Mouse (Mus musculus) ovary, postnatal 14 days (tissue): ENCODE results near the gene Tspan9.

ENCODE experiments used
- DNase-seq: peaks from one replicate; pipeline ENCODE4 v3.0.0; 2022; ENCODE audit warnings: low spot score

Tspan9 gene

DNA sequence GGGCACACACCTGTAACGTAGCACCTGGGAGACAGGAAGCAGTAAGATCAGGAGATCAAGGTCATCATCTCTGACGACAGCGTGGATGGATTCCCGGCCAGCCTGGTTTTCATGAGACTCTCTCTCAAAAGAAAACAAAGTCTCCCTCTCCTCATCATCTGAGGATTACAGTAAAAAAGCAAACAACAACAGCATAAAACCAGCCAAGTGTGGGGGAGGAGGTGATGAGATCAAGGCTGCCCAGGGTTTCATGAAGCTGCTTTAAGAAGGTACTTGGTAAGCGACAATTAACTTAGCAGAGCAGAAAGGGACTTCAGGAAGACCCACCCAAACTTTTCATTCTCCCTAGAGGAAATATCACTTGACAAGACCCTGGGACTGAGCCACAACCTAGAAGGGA, 39.5 kb downstream of the Tspan9 start:
- DNase-seq, result no peak

DNA sequence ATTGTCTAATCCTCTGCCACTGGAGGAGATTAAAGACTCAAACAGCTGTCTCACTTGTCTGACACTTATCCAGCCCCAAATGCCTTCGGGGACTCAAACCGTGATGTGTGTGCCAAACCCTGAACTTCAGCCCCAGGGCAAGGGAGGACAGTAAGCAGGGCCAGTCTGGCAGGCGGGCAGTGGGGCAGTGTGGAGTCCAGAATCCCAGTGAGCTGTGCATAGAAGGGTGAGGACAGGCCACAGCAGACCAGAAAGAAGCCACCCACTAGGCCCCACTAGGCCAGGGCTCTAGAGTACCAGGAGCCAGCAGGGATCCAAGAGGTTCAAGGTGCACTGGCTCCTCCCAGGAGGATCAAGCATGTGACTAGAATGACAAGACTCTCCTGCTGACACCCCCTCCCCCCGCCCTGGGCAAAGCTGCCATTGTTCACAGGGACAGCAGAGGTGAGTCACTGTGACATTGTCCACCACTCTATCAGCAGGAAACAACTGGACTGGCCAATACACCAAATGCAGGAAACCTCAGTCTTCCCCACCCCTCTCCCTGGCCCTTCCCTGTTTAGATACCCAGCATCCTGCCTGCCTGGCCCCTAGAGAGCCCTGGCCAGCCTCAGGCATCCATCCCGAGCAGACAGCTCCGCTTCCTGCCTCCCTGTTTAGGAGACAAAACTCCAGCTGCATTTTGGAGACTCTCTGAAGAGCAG, 40.9 kb downstream of the Tspan9 start:
- DNase-seq, result no peak

DNA sequence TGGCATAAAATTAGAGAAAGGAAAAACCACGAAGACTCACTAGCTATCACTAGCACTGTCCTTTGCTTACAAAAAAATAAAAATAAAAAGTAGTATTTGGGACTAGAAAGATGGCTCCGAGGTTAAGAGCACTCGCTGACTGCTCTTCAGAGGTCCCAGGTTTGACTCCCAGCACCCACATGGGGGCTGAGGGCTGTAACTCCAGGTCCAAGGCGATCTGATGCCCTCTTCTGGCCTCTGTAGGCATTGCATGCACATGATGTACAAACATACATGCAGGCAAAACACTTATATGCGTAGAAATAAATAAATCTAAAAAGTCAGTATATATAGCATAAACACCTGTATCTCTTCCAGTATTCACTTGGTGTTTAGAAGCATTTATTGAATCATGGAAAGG, 43.5 kb downstream of the Tspan9 start:
- no peak for DNase-seq

DNA sequence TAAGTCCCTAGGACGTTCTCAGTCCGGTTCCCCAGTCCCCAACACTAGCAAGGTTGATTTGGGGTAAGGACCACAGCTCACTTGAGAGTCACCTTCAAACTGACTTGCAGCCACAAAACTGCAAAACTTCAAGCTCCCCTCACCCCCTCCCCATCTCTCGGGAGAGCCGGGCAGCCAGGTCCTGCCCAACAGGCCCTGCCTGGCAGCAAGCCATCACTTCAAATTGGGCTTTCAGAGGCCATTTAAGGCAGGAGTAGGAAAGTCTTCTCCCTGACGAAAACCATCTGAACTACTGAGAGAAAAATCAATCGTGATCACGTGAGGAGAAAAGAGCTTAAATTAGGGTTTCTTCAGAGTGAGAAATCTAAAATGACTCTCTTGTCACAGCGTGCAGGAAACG, 44.2 kb downstream of the Tspan9 start:
- DNase-seq, result no peak

DNA sequence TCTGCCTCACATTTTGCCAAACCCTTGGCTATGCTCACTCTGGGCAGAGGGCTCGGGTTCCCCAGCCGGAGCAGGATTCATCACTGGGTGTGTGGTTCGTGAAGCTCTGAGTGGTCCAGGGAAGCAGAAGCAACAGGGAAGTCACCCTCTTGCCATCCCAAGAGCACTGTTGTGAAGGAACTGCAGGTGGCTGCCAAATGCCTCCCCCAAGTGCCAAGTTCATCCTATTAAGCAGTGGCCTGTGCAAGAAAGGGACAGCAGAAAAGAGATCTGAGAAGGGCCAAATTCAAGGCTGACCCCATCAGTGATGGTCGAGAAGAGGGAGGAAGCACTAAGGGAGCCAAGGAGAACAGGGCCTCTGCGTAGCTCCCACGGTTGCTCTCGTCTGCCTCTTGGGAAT, 46.9 kb downstream of the Tspan9 start:
- no peak for DNase-seq

DNA sequence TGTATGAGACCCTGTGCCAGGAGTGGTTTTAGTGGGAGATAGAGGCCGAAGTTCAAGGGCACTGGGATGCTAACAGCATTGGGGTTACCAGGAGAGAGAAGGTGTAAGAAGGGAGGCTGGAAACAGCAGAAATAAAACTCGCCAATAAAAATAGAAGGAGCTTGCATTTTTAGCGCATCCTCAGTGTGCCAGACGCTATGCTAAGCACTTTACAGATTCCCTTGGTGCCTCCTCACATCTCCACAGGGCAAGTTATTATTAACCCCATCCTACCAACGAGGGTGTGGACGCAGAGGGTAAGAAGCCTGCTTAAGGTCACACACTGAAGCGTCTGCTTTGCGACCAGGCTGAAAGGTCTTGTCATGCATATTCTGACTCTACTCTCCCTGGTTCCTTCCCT, 47.5 kb downstream of the Tspan9 start:
- DNase-seq, result no peak

DNA sequence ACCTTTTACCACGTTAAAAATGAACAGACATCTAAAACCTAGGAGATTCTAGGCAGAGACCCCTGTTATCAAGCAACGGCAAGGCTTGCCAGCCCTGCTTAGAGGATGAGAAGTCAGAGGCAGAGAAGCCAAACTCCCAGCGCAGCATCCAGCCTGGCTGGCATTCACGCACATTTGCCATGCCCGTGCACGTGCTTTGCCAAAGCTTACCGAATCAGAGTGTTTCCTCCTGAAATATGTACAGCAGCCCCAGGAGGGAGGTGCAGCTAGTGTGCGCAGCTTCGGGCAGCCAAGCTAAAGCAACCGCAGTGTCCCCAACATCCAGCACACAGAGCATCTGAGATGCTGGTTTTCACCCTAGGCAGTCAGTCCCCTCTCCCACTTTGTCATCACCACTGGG, 48.3 kb downstream of the Tspan9 start:
- DNase-seq, result no peak

DNA sequence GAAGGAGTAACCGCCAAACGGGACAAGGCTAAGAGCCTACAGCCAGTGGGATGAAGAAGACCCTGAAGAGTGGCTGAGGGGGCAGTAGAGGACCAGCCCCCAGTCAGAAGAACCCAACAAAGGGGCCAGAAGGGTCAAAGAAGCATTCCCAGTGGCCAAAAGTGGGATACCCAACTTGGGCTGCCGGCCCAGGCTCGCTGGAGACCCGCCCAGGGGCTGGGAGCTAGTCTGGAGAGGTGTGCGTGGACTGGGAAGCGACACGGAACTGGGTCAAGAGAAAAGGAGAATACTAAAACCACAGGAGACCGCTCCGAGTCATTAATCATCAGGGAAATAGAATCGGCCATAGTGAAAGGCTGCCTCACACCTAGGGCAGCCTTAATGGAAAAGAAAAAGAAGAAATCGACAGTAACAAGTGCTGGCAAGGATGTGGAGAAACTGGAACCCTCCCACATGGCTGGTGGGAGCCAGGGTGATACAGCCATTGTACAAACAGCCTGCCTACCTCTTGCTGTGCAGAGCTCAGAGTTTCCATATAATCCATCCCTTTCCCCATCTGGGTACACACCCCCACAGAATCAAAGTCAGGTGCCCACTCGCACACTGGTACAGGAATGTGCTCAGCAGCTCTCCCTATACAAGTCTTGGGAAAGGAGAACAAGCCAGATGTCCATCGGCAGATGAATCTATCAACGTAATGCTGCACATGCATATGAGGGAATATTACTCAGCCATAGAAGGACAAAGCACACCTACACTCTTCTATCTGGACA, 49.4 kb downstream of the Tspan9 start:
- no peak for DNase-seq

DNA sequence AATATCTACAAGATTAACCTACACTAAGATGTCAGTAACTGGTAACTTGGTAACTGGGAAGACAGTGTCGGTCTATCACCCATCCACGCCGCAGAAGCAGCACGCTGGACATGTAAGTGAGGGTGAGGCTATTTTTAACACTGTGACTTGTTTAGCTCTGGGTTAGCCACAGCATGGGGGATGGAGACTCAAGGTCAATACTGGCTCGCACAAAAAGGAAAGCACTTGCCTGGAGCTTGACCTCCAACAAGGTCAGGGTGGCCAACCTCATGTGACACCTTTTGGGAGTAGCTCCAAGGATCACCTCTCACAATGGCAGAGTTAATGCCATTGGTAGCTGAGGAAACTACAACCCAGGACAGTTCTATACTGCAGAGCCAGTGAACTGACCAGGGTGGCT, 50.8 kb downstream of the Tspan9 start:
- DNase-seq, result no peak

DNA sequence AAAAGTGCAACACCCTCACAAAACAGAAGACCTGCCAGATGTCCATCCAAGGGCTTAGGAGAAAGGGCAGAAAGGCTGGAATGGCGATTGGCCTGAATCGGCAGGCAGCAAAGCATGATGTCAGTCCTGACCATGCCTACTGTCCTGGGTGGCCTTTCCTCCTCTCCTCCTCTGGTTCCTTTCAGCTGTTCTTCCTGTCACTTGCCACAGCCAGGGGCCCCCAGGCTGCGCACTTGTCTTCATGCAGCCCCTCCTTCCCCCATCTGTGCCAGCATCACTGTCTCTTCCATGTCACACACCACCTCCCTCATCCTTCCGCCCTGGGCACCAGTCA, 51.6 kb downstream of the Tspan9 start:
- no peak for DNase-seq

DNA sequence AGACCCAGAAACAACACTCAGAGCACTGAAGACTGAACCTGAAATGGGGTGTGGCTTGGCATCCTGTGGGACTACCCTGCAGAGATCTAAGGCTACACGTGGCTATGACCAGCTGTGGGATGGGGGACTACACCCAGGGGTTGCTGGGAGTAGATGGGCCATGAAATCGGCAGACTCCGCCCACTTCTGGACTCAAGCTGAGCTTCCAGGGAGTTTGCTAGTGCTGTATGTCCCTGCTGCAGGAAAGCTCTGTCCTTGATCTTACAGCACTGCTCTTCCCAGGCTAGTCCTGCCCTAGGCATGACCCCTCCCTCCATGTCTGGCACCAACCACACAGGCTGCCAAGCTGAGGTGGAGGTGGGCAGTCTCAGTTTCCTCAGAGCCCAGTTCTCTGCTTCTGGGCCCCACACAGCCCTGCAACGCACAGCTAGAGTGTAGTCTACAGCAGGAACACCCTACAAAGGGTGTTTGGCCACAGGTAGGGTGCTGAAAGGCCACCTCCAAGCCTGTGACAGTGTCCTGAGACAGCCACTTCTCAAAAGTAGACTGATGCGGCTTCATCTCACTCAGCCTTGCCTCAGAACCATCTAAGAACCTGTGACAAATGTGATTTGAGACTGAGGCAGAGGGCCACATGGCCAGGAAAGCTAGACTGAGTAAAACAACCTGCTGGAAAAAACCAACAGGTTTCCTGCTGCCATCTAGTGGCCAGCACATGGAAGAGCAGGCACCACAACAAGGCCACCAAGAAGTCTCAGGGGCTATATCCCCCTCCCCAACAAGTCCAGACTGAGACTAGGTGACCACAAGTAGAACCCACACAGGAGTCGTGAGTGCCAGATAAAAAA, 52.2 kb downstream of the Tspan9 start:
- peak; percentile 48 for DNase-seq

DNA sequence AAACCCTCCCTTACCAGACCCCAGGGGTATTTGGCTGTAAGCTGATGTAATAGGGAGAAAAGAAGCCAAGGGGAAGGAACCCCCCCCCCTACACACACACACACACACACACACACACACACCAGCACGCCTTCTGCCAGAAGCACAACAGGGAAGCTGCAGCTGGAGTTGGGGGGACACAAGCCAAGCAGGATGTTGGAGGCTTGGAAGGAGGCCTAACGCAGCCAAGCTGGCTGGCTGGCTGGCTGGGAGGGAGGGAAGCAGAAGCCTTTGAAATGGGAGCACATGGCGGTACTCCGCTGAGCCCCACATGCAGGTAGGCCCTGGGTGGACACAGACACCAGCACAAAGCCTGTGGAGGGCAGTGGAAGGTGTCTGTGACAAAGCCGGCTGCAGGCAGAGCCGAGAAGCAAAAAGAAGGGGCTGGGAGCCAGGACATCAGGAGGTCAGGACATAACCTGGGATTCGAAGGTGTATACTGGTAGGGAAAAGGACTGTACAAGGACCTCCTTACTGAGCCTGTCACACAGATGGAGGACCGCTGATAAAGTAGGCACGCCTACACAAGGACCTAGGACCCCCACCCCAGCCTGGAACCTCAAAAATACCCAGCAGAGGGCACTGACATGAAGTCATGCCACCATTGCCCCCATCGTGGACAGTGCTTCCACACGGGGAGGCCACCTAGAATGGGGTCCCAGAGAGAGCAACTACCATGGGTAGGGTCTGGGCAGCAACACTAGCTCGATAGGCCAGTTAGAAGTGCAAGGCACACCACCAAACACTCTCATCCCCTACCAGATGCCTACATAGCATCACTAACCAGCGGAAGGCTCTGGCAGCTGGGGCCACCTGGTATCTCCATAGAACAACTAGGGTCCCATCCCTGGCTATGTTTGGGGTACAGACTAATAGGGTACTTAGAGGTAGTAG, 53.4 kb downstream of the Tspan9 start:
- peak; percentile 58 for DNase-seq

DNA sequence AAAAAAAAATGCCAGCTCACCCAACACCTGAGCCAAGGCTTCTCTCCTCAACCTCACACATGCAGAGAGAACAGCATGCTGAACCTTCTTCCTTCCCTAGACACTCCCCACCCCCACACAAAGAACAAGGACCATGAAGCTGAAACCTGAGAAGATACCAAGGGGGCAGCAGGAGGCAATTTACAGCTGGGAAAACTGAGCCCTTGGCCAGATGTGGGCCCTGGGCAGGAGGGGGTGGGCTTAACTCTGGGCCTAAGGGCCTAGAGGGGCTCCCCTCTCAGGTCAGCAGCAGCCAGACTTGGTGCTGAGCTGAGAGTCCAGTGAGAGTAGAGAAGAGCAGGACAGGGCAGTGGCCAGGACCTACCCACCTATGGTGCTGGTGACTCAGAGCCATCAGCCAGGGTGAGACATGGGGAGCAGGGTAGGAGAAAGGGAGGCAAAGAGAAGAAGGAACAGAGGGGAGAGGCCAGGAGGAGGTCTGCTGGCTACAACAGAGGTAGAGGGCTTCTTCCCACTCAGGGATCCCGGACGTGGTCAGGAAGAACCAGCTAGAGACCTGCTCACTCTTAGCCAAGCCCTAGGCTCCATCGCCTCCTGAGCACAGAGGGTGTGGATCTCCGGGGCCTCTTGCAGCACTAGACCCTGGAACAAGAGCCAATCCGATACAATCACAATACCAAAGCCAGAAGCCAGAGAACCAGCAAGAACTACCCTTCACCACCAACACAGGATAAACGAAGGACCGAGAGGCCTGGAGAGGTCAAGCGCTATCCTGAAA, 54.5 kb downstream of the Tspan9 start:
- DNase-seq, result no peak

DNA sequence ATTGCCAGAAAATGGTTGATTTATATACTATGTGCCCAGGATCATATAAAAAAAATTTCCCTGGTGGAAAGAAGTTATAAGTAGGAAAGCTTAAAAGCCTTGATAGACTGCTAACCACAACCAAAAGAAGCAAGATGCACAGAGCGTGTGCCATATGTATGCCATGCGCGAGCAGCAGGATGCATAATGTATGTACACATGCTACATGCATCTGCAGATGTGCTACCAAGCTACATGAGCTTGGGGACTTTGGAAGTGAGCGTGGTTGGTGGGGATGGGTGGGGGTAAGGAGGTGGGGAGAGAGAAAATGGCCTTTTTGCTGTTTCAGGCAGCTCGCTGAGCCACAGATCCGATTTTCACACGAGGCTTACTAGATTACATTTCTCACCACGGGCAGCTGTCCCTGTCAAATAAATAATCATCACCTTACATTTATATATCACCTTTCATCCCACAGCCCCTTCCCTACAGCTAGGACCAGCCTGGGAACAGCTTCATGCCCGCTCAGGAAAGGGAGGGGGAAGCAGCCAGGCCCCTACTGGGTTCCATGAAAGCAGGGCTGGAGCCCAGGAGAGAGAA, 57.8 kb downstream of the Tspan9 start:
- DNase-seq, result no peak

DNA sequence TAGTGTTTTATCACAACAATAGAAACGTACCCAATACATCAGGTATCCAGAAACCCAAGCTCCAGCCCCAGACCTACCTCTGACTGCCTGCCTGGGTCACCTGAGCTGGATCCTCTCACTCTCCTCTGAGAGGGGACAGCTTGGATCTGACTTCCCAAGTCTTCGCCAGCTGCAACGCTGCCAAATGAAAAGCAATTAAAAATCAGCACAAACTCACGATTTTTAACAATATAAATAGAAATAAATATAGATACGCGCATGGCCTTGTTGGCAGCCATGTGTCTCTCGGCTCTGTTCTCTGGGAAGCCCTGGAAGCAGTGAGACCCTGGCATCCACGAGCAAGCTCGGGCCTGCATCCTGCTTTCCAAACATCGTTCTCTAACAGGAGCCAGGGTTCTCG, 60.1 kb downstream of the Tspan9 start:
- no peak for DNase-seq

DNA sequence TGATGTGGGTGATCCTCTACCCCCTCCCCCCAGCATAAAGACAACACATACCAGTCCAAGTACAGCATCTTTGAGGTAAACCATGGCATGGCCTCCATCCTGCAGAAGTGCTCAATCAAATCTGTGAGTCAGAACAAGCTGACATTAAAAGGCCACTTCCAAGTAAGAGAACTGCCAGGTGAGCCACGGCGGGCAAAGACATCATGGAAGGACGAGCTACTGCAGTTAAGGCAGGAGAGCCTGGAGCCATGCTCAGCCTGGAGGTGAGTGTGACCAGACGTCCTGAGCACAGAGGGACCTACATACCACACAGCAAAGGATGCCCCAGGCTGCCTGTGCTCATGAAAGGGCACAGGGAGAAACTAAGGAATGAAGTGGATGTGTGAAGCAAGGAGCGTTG, 61.6 kb downstream of the Tspan9 start:
- no peak for DNase-seq

DNA sequence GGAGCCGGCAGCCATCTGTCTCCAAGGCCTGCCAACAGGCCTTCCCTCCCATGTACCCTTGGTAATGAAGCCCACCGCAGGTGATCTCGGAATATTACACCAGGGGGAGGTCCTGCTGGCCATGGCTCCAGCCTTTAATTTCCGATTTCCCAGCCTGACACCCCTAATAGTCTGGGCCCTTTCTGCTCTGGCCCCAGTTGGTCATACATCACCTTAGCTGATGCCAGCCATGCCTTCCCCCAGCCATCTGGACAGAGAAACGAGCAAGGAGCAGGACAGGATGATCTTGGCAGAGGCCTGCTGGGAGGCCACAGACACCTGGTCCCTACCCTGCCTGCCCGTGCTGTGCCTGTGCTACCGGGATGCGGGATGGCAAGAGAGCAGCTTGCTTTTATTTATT, 62.1 kb downstream of the Tspan9 start:
- no peak for DNase-seq

DNA sequence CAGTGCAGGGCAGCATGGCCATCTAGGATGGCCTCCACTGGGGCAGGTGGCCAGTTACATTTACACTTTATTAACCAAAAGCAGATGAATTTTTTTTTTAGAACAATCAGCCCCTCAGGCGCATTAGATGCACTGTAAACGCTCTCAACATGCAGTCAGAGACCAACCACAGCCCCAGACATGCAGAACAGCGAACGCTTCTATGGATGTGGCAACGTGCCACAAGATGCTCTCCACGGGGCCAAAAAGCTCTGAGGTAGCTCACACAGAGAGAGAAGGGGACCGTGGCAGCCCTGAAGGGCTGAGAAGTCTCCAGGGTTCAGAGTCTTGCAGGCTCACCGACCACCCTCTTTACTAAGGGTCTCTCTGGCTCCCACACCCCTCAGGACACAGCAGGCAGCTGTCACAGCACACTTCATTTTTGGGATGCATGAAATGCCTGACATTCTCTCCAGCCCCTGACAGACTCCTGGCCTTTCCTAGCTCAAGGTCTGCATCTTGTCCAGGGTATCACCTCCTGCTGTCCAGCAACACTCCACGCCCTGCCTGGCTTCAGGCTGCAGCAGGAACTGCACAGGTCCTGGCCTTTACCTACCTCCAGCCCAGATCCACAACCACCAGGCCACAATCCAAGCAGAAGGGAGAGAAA, 63.7 kb downstream of the Tspan9 start:
- DNase-seq, result no peak

DNA sequence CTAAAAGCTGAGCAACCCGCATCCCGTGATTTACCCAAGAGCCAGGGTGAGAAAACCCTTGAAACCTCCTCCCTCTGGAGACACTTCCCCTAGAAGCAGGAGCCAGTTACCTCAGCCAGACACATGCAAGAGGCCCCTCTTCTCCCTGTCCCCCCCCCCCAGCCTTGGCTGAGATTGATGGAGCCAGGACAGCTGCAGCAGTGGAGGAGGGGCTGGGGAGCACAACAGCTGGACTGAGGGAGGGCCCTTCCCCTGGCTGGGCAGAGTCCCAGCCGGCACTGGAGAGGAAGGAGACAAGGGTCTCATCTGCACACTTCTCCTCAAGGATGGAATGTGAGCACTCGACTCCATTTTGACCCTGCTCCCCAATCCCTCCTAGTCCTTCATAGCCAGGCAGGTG, 64.9 kb downstream of the Tspan9 start:
- DNase-seq, result no peak
